Mouse (Mus musculus) lung, postnatal 36 days (tissue): ENCODE measurements at regions not wholly inside any gene's neighbourhood (a gene's known extent, or its start where the extent isn't known, plus 50 kb on each side); places are given as distances from the start of the nearest gene placed in this dataset.
"Not testable (repeated sequence)": the region's sequence is repeated elsewhere in the genome, so short reads cannot be mapped to it uniquely, and the experiment has no call there.

Experiments used
- DNase-seq: peaks from one replicate; pipeline ENCODE4 v3.0.0; 2022; ENCODE audit warnings: mixed read lengths

- not testable (repeated sequence) for DNase-seq
Observed at GRCm38 (mm10) chr3:29024851-29025250, 57.0 kb upstream of the Egfem1 start.

GRCm38 (mm10) chr3:29027726-29028125, 54.1 kb upstream of the Egfem1 start:
- no peak for DNase-seq

DNA sequence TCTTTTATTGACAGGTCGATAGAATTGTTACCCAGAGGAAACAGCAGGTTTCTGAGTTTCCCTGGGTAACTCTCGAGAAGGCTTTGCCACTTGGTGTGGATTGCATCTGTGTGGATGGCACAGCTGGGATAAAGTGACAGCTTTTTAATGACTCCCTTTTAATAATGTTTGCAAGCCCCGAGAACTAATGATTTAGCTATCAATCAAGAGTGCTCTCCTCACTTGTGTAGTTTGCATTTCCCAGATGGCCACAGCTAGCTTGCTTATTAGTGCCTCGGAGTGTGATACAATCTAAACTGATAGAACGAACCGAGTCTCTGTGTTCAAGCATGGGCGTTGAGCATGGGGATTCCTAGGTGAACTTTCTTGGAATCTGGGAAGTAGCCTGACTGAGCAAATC, 51.0 kb upstream of the Egfem1 start:
- DNase-seq: no peak

DNA sequence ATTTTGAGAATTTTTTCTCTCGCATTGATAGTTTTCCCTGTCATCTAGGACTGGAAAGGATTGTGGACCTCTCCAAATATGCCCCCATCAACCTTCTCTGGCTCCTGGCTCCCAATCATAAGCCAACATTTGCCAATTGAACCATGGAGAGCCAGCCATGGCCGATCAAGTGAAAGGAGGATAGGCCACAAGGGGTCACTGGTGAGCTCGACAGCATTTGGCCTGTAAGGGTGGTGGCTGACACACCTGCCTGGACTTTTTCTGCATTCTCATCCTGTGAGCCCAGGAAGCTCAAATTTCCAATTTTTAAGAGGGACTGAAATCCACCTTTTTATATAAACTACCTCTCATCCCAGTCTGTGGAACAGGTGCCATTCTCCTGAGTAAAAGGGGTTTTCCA, 50.0 kb upstream of the Egfem1 start:
- peak; percentile 10 for DNase-seq
